Comparison of ENCODE assay signal across 8 mouse cellular contexts in the genomic region with DNA sequence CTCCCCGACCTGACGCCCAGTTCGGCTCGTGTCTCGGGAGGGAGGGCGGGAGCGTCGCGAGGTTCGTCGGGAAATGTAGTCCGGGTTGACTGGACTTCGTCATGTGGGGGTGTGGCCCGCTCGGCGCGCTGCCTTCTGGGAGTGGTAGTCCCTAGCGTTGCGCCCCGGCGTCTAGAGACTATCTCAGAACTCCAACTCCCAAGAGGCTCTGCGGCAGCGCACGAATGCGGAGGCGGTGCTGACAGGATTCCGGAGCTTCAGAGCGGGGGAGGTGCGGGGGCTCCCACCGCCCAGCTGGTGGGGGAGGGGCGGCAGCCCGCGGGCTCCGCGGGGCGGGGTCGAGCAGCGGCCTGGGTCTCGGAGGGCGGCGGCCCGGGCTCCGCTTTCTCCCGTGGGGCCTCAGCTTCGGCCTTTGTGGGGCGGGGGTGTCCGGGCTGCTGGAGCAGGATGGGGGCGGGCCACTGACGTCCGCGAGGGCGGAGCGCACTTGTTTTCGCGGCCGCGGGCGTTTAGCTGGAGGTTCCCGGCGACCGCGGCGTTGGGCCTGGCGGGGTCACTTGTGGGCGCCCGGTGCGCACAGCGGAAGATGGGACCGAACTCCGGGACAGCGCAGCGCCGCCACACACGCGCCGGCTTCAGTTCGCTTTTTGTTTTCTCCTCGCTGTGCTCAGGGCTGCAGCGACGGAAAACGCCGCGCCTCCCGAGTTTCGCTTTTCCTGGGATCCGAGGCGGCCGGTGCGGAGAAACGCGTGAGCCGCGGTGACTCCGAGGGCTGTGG. TPM values are rescaled to one million over a fixed set of nuclear protein-coding genes. Genes with fewer than 3 reads are reported as not detected.
A peak's percentile ranks its signal among the peaks of the same experiment; 100 is the strongest.
DNase-seq lines count a peak whose midpoint lies in the region; ATAC-seq and TF ChIP-seq lines count a peak whose summit lies in the region.

Gene Phf13, minus strand, starts transcription at position 86 of the 778 bp plus-strand sequence.

- peak within 1 kb of the TSS; percentile 90 for H3K4me2 ChIP-seq in forebrain, embryonic 16.5 days (ENCODE audit: low read length)
- peak within 1 kb of the TSS; percentile 91 for H3K4me2 ChIP-seq in lung, embryonic 14.5 days

- H3K27me3 ChIP-seq in G1E (ENCODE audit: insufficient read depth, low read length) = peaks cover 49% of the 10 kb centered on the region
- H3K27me3 ChIP-seq in forebrain, embryonic 16.5 days (replicated peaks; ENCODE audit: control insufficient read depth, insufficient read depth, low read length) = no peaks in the 10 kb centered on the region
- H3K27me3 ChIP-seq in lung, embryonic 14.5 days (ENCODE audit: insufficient read depth, low read length) = no peaks in the 10 kb centered on the region
- H3K27me3 ChIP-seq in thymus, adult 2 months (ENCODE audit: control insufficient read depth, insufficient read depth, low read length) = peaks cover 7% of the 10 kb centered on the region; the same call in 1 of the 2 replicates

- H3K27ac ChIP-seq in forebrain, embryonic 16.5 days (ENCODE audit: low read length) = peak within 1 kb of the TSS; percentile 74
- peak within 1 kb of the TSS; percentile 97 for H3K27ac ChIP-seq in layer of hippocampus, adult 2 months
- peak within 1 kb of the TSS; percentile 88 for H3K27ac ChIP-seq in lung, embryonic 14.5 days (ENCODE audit: low read depth)
- H3K27ac ChIP-seq in olfactory bulb, adult 2 months (ENCODE audit: insufficient read depth, low read depth, low read length) = peak within 1 kb of the TSS; percentile 71
- H3K27ac ChIP-seq in thymus, adult 2 months (ENCODE audit: control insufficient read depth, insufficient read depth, low read length) = no peak within 1 kb of the TSS

- DNase-seq in G1E (ENCODE audit: low spot score) = peak; percentile 93
- peak; percentile 98 to 100 for DNase-seq in cerebellum, adult 18-20 months
- DNase-seq in heart, postnatal 36 days = peak; percentile 97 to 98
- peak; percentile 99 for DNase-seq in layer of hippocampus, adult 2 months (ENCODE audit: low spot score in 2 of 2)
- DNase-seq in lung, embryonic 14.5 days = peak; percentile 100
- peak; percentile 99 for DNase-seq in thymus, adult 2 months

- H3K4me3 ChIP-seq in G1E (ENCODE audit: low read depth, low read length) = peak within 1 kb of the TSS; percentile 87
- H3K4me3 ChIP-seq in forebrain, embryonic 16.5 days (replicated peaks; ENCODE audit: low read length) = peak within 1 kb of the TSS; percentile 95
- peak within 1 kb of the TSS; percentile 75 for H3K4me3 ChIP-seq in layer of hippocampus, adult 2 months
- H3K4me3 ChIP-seq in lung, embryonic 14.5 days (ENCODE audit: low read depth, low read length) = peak within 1 kb of the TSS; percentile 99
- H3K4me3 ChIP-seq in olfactory bulb, adult 2 months (ENCODE audit: insufficient read depth, low read depth, low read length) = peak within 1 kb of the TSS; percentile 87
- H3K4me3 ChIP-seq in thymus, adult 2 months (ENCODE audit: control insufficient read depth, insufficient read depth, low read length) = peak within 1 kb of the TSS; percentile 97

- peaks cover 66% of the 10 kb centered on the region for H3K4me1 ChIP-seq in G1E (ENCODE audit: insufficient read depth, low read depth, low read length)
- H3K4me1 ChIP-seq in forebrain, embryonic 16.5 days (replicated peaks; ENCODE audit: control insufficient read depth, insufficient read depth, low read length) = peaks cover 20% of the 10 kb centered on the region
- 0 out of 2 replicates have a peak, but pooled peaks cover 4% of the 10 kb centered on the region for H3K4me1 ChIP-seq in lung, embryonic 14.5 days (ENCODE audit: insufficient read depth)
- H3K4me1 ChIP-seq in olfactory bulb, adult 2 months (ENCODE audit: control insufficient read depth, insufficient read depth, low read length) = peaks cover 11% of the 10 kb centered on the region
- peaks cover 9% of the 10 kb centered on the region for H3K4me1 ChIP-seq in thymus, adult 2 months (replicated peaks; ENCODE audit: control insufficient read depth, insufficient read depth, low read length)

- intact Hi-C loops in heart, postnatal 36 days (cut with DNase I) = loop anchor here (1.0 kb wide), 1 partner anchor 12 kb away; the partner anchor contains the start of gene Klhl21

- no peaks in the 10 kb centered on the region for H3K9me3 ChIP-seq in G1E (replicated peaks)
- no peaks in the 10 kb centered on the region for H3K9me3 ChIP-seq in forebrain, embryonic 16.5 days (ENCODE audit: control insufficient read depth, low read length)
- no peaks in the 10 kb centered on the region for H3K9me3 ChIP-seq in lung, embryonic 14.5 days (ENCODE audit: low read depth, low read length)

- under 1% methylated on average over 90 of the region's 94 CpGs for WGBS in forebrain, embryonic 16.5 days
- WGBS in lung, embryonic 14.5 days = under 1% methylated on average over 92 of the region's 94 CpGs
- under 1% methylated on average over 94 of the region's 94 CpGs for WGBS in olfactory bulb, adult 2 months
- under 1% methylated on average over 94 of the region's 94 CpGs for WGBS in thymus, adult 2 months

- peak; percentile 69; the same call in 1 of the 2 replicates for TF ChIP-seq POLR2A in olfactory bulb, adult 2 months (IDR thresholded peaks at IDR 0.05; ENCODE audit: insufficient read depth, low read depth, low read length)
- TF ChIP-seq POLR2A in thymus, adult 2 months (IDR thresholded peaks at IDR 0.05; ENCODE audit: control insufficient read depth, extremely low read depth, insufficient read depth, low read length, poor library complexity) = no peak

- no peak for TF ChIP-seq CTCF in G1E (IDR thresholded peaks at IDR 0.05; ENCODE audit: low read depth, low read length)
- TF ChIP-seq CTCF in layer of hippocampus, adult 2 months (conservative IDR thresholded peaks at IDR 0.05) = peak; percentile 24
- no peak for TF ChIP-seq CTCF in lung, embryonic 14.5 days (IDR thresholded peaks at IDR 0.05; ENCODE audit: low read depth)
- TF ChIP-seq CTCF in olfactory bulb, adult 2 months (IDR thresholded peaks at IDR 0.05; ENCODE audit: insufficient read depth, low read depth, low read length) = no peak
- no peak; the same call in 1 of the 2 replicates for TF ChIP-seq CTCF in thymus, adult 2 months (IDR thresholded peaks at IDR 0.05; ENCODE audit: borderline replicate concordance, control insufficient read depth, extremely low read depth, insufficient read depth, low read length, poor library complexity)

- ATAC-seq in G1E (ENCODE audit: extremely low read depth, insufficient number of reproducible peaks, low FRiP score, poor library complexity, severe bottlenecking) = peak; percentile 88
- peak; percentile 98 for ATAC-seq in forebrain, embryonic 16.5 days
- ATAC-seq in lung, embryonic 14.5 days (ENCODE audit: insufficient read depth) = peak; percentile 97

- H3K36me3 ChIP-seq in G1E (replicated peaks) = peaks cover 17% of the 10 kb centered on the region
- peaks cover 6% of the 10 kb centered on the region for H3K36me3 ChIP-seq in forebrain, embryonic 16.5 days (ENCODE audit: control insufficient read depth, insufficient read depth)
- H3K36me3 ChIP-seq in lung, embryonic 14.5 days (ENCODE audit: insufficient read depth) = peaks cover 22% of the 10 kb centered on the region
- H3K36me3 ChIP-seq in thymus, adult 2 months (ENCODE audit: control insufficient read depth, insufficient read depth, low read length) = peaks cover 4% of the 10 kb centered on the region; the same call in 1 of the 2 replicates

- H3K9ac ChIP-seq in forebrain, embryonic 16.5 days (replicated peaks; ENCODE audit: low read depth, low read length) = peak within 1 kb of the TSS; percentile 88
- H3K9ac ChIP-seq in lung, embryonic 14.5 days = peak within 1 kb of the TSS; percentile 88

RNA-seq across cellular contexts. Expression of gene Phf13, which starts in this region (rescaled TPM):
- total RNA-seq in G1E (2014; fragmentation: Nextera tagmentation) = 2.9 and 3.7 TPM in 2 replicates
- total RNA-seq in G1E (2017) = 2.0 and 2.3 TPM in 2 replicates
- polyA plus RNA-seq in G1E (2012) = 5.4 and 6.6 TPM in 2 replicates
- polyA plus RNA-seq in forebrain, embryonic 16.5 days (2015; fragmentation: Nextera tagmentation; extraction: Ambion mirVana) = 20.5 and 21.8 TPM in 2 replicates
- 1 to 10 TPM; 6.4 to 7.0 TPM for total RNA-seq in heart, postnatal 36 days (2021)
- total RNA-seq in layer of hippocampus, adult 2 months (2021) = 10 to 100 TPM; 10.5 to 10.8 TPM
- 28.4 and 32.3 TPM in 2 replicates for polyA plus RNA-seq in lung, embryonic 14.5 days (2014; fragmentation: Nextera tagmentation; extraction: Ambion mirVana)
- polyA plus RNA-seq in olfactory bulb, adult 2 months (2012; ENCODE audit: insufficient read depth, insufficient read length, low replicate concordance, missing spikeins) = not detected in 2 replicates
- polyA plus RNA-seq in thymus, adult 2 months (2012; rRNA removed) = 9.6 and 11.4 TPM in 2 replicates
